22 mouse cellular contexts compared by ENCODE assay signal in genomic region chr2:19517952-19518351, GRCm38 (mm10). TPM values are rescaled to one million over a fixed set of nuclear protein-coding genes. Genes with fewer than 3 reads are reported as not detected.
DNase-seq lines count a peak whose midpoint lies in the region; ATAC-seq and TF ChIP-seq lines count a peak whose summit lies in the region.
"Had no signal": no experiment of that assay in that cellular context is flagged by ENCODE, and none has a peak within 500 bp of the region (broad histone marks: within the 10 kb centered on the region; RNA-seq: fewer than 3 reads in every experiment).

No protein-coding gene starts in this region.

- no peak overlapping the region for H3K9ac ChIP-seq in forebrain, embryonic 16.5 days (replicated peaks; ENCODE audit: low read depth, low read length)
- no peak overlapping the region for H3K9ac ChIP-seq in hindbrain, postnatal 0 days (replicated peaks; ENCODE audit: low read length)
- no peak overlapping the region for H3K9ac ChIP-seq in neural tube, embryonic 14.5 days (replicated peaks; ENCODE audit: low read depth, low read length)
- no peak overlapping the region for H3K9ac ChIP-seq in liver, embryonic 12.5 days
- H3K9ac ChIP-seq: heart, embryonic 12.5 days; lung, embryonic 15.5 days had no signal

- 27% methylated on average over 13 of the region's 13 CpGs for WGBS in forebrain, embryonic 16.5 days
- 17% methylated on average over 13 of the region's 13 CpGs for WGBS in hindbrain, postnatal 0 days
- WGBS in neural tube, embryonic 14.5 days: 25% methylated on average over 13 of the region's 13 CpGs
- 56% methylated on average over 13 of the region's 13 CpGs for WGBS in liver, embryonic 12.5 days (ENCODE audit: insufficient replicate concordance)

- no peaks in the 10 kb centered on the region for H3K27me3 ChIP-seq in forebrain, embryonic 16.5 days (replicated peaks; ENCODE audit: control insufficient read depth, insufficient read depth, low read length)
- peaks cover 4% of the 10 kb centered on the region; the same call in 1 of the 2 replicates for H3K27me3 ChIP-seq in hindbrain, postnatal 0 days (ENCODE audit: insufficient read depth, low read length)
- no peaks in the 10 kb centered on the region for H3K27me3 ChIP-seq in neural tube, embryonic 14.5 days (ENCODE audit: control insufficient read depth, insufficient read depth, low read length)
- peaks cover 19% of the 10 kb centered on the region for H3K27me3 ChIP-seq in liver, embryonic 12.5 days (replicated peaks)

- no peak overlapping the region for H3K4me3 ChIP-seq in forebrain, embryonic 16.5 days (replicated peaks; ENCODE audit: low read length)
- H3K4me3 ChIP-seq in hindbrain, postnatal 0 days (ENCODE audit: low read length): 0 out of 2 replicates have a peak overlapping the region, but pooled peaks have one; percentile 1
- no peak overlapping the region for H3K4me3 ChIP-seq in neural tube, embryonic 14.5 days (ENCODE audit: low read depth, low read length)
- H3K4me3 ChIP-seq in liver, embryonic 12.5 days: no peak overlapping the region
- H3K4me3 ChIP-seq: heart, embryonic 12.5 days; lung, embryonic 15.5 days; myocyte had no signal

- no peaks in the 10 kb centered on the region for H3K36me3 ChIP-seq in forebrain, embryonic 16.5 days (ENCODE audit: control insufficient read depth, insufficient read depth)
- H3K36me3 ChIP-seq in hindbrain, postnatal 0 days (ENCODE audit: insufficient read depth, low read length): no peaks in the 10 kb centered on the region
- H3K36me3 ChIP-seq in neural tube, embryonic 14.5 days (ENCODE audit: control insufficient read depth, insufficient read depth, low read length): no peaks in the 10 kb centered on the region
- H3K36me3 ChIP-seq in liver, embryonic 12.5 days: no peaks in the 10 kb centered on the region
- H3K36me3 ChIP-seq: heart, embryonic 12.5 days; lung, embryonic 15.5 days had no signal

- intact Hi-C loops in left cerebral cortex, postnatal 4 days (cut with DNase I): loop anchor here (2.0 kb wide), 1 partner anchor 103 kb away; no protein-coding TSS in a partner anchor
- intact Hi-C loops in left cerebral cortex, postnatal 25 days (cut with DNase I): no loop called here

- TF ChIP-seq CTCF in hindbrain, postnatal 0 days (IDR thresholded peaks at IDR 0.05; ENCODE audit: low read depth): no peak

- no peak overlapping the region for H3K27ac ChIP-seq in forebrain, embryonic 16.5 days (ENCODE audit: low read length)
- H3K27ac ChIP-seq in hindbrain, postnatal 0 days: no peak overlapping the region
- H3K27ac ChIP-seq in neural tube, embryonic 14.5 days (ENCODE audit: low read depth, low read length): no peak overlapping the region
- H3K27ac ChIP-seq in liver, embryonic 12.5 days: no peak overlapping the region
- H3K27ac ChIP-seq: lung, embryonic 15.5 days had no signal

- no peaks in the 10 kb centered on the region for H3K9me3 ChIP-seq in forebrain, embryonic 16.5 days (ENCODE audit: control insufficient read depth, low read length)
- no peaks in the 10 kb centered on the region for H3K9me3 ChIP-seq in hindbrain, postnatal 0 days (ENCODE audit: low read length)
- H3K9me3 ChIP-seq in neural tube, embryonic 14.5 days (ENCODE audit: control insufficient read depth, low read length): no peaks in the 10 kb centered on the region
- H3K9me3 ChIP-seq in liver, embryonic 12.5 days (replicated peaks): no peaks in the 10 kb centered on the region
- H3K9me3 ChIP-seq: heart, embryonic 12.5 days; lung, embryonic 15.5 days had no signal

- peak overlapping the region; percentile 4; the same call in 1 of the 2 replicates for H3K4me2 ChIP-seq in forebrain, embryonic 16.5 days (ENCODE audit: low read length)
- H3K4me2 ChIP-seq in hindbrain, postnatal 0 days (ENCODE audit: low read depth, low read length): peak overlapping the region; percentile 41
- peak overlapping the region; percentile 32; the same call in 1 of the 2 replicates for H3K4me2 ChIP-seq in neural tube, embryonic 14.5 days (ENCODE audit: low read depth, low read length)
- H3K4me2 ChIP-seq in liver, embryonic 12.5 days: no peak overlapping the region
- H3K4me2 ChIP-seq: heart, embryonic 12.5 days; lung, embryonic 15.5 days had no signal

- DNase-seq in left cerebral cortex, postnatal 4 days: peak; percentile 24
- no peak for DNase-seq in left cerebral cortex, postnatal 25 days (ENCODE audit: low spot score in 2 of 2)
- DNase-seq in hindbrain, postnatal 0 days (ENCODE audit: low spot score): peak; percentile 32
- DNase-seq in layer of hippocampus, adult 9-10 months (ENCODE audit: low spot score): no peak
- DNase-seq: B cell, adult 2 months; cerebellum, adult 18-20 months; gastrocnemius, postnatal 25 days; heart, postnatal 4 days; kidney, adult 2 months; kidney, postnatal 4 days; thymus, adult 2 months had no signal

- H3K4me1 ChIP-seq in forebrain, embryonic 16.5 days (replicated peaks; ENCODE audit: control insufficient read depth, insufficient read depth, low read length): 0 out of 2 replicates have a peak, but pooled peaks cover 2% of the 10 kb centered on the region
- H3K4me1 ChIP-seq in hindbrain, postnatal 0 days (ENCODE audit: insufficient read depth, low read length): no peaks in the 10 kb centered on the region
- no peaks in the 10 kb centered on the region for H3K4me1 ChIP-seq in neural tube, embryonic 14.5 days (ENCODE audit: control insufficient read depth, insufficient read depth, low read length)
- H3K4me1 ChIP-seq in liver, embryonic 12.5 days: no peaks in the 10 kb centered on the region
- H3K4me1 ChIP-seq: heart, embryonic 12.5 days; lung, embryonic 15.5 days had no signal

- ATAC-seq in forebrain, embryonic 16.5 days: peak; percentile 26
- ATAC-seq in hindbrain, postnatal 0 days: peak; percentile 64; the same call in 1 of the 2 replicates
- peak; percentile 16; the same call in 1 of the 2 replicates for ATAC-seq in neural tube, embryonic 14.5 days (ENCODE audit: low read depth)
- ATAC-seq in granulocyte monocyte progenitor cell, adult 5-6 weeks (replicated peaks; ENCODE audit: poor library complexity, severe bottlenecking): no peak
- ATAC-seq in liver, embryonic 12.5 days: no peak

RNA-seq across cellular contexts. Expression of gene 4921504E06Rik, which starts 35.8 kb away (rescaled TPM):
- total RNA-seq in left cerebral cortex, postnatal 4 days (2021): not detected
- not detected for total RNA-seq in left cerebral cortex, postnatal 25 days (2021)
- polyA plus RNA-seq in forebrain, embryonic 16.5 days (2015; fragmentation: Nextera tagmentation; extraction: Ambion mirVana): not detected in 2 replicates
- not detected in 2 replicates for total RNA-seq in hindbrain, postnatal 0 days (2014; rRNA removed)
- polyA plus RNA-seq in hindbrain, postnatal 0 days (2015; fragmentation: Nextera tagmentation; extraction: Ambion mirVana): 0.28 and 0.30 TPM in 2 replicates
- polyA plus RNA-seq in neural tube, embryonic 14.5 days (2014; fragmentation: Nextera tagmentation; extraction: Ambion mirVana): not detected in 2 replicates
- total RNA-seq in granulocyte monocyte progenitor cell, adult 5-6 weeks (2014; fragmentation: Nextera tagmentation): not detected in 2 replicates
- not detected in 2 replicates for total RNA-seq in granulocyte monocyte progenitor cell, adult 5-6 weeks (2017)
- polyA plus RNA-seq in liver, embryonic 12.5 days (2016; fragmentation: Nextera tagmentation; extraction: Ambion mirVana): not detected in 2 replicates
- total RNA-seq: gastrocnemius, postnatal 25 days; heart, postnatal 4 days; liver, adult 2 months; megakaryocyte progenitor cell, adult 5-6 weeks had no signal
- polyA plus RNA-seq: heart, embryonic 12.5 days; kidney, adult 2 months; liver, adult 2 months; lung, embryonic 15.5 days; myocyte; small intestine, adult 2 months; stomach, embryonic 14.5 days; thymus, adult 2 months had no signal

Comparison
In these comparisons a context has a peak if more than half of its experiments do, and no peak if none do; other contexts are left out.
1. DNase-seq: peak in left cerebral cortex, postnatal 4 days (single experiment) and hindbrain, postnatal 0 days (single experiment); none in left cerebral cortex, postnatal 25 days (0 of 2) and layer of hippocampus, adult 9-10 months (single experiment).
2. ATAC-seq: peak in forebrain, embryonic 16.5 days (single experiment), hindbrain, postnatal 0 days (single experiment) and neural tube, embryonic 14.5 days (single experiment); none in granulocyte monocyte progenitor cell, adult 5-6 weeks (single experiment) and liver, embryonic 12.5 days (single experiment).